Mouse (Mus musculus) liver, embryonic 12.5 days (tissue): ENCODE data around the gene S100a11. TPM values are rescaled to one million over a fixed set of nuclear protein-coding genes. Genes with fewer than 3 reads are reported as not detected.
"Not testable (repeated sequence)": the region's sequence is repeated elsewhere in the genome, so short reads cannot be mapped to it uniquely, and the experiment has no call there.

ENCODE experiments used
- ATAC-seq: fragments of 200-750 bp; cut with Nextera tagmentation; 2 replicates; pipeline ENCODE4 v1.8.0; 2017; ENCODE audit warnings: moderate number of reproducible peaks, mild to moderate bottlenecking, moderate library complexity
- H3K27ac ChIP-seq: fragments of 300-500 bp; sonication (generic); 2 replicates; pipeline ENCODE4 v1.5.1; 2016; ENCODE audit warnings: mild to moderate bottlenecking
- H3K27me3 ChIP-seq: fragments of 300-500 bp; sonication (generic); replicated peaks from 2 replicates; pipeline ENCODE4 v1.6.1; 2016; ENCODE audit warnings: mild to moderate bottlenecking, moderate library complexity
- H3K36me3 ChIP-seq: fragments of 300-500 bp; sonication (generic); 2 replicates; pipeline ENCODE4 v1.6.1; 2016; ENCODE audit warnings: mild to moderate bottlenecking, moderate library complexity
- H3K4me1 ChIP-seq: fragments of 300-500 bp; sonication (generic); 2 replicates; pipeline ENCODE4 v1.6.1; 2016
- H3K4me2 ChIP-seq: fragments of 300-500 bp; sonication (generic); 2 replicates; pipeline ENCODE4 v1.6.1; 2016; ENCODE audit warnings: mild to moderate bottlenecking, moderate library complexity
- H3K4me3 ChIP-seq: fragments of 300-500 bp; sonication (generic); 2 replicates; pipeline ENCODE4 v1.5.1; 2016; ENCODE audit warnings: mild to moderate bottlenecking, moderate library complexity
- H3K9ac ChIP-seq: fragments of 300-500 bp; sonication (generic); 2 replicates; pipeline ENCODE4 v1.6.1; 2016; ENCODE audit warnings: mild to moderate bottlenecking, moderate library complexity
- H3K9me3 ChIP-seq: fragments of 300-500 bp; sonication (generic); replicated peaks from 2 replicates; pipeline ENCODE4 v1.6.1; 2016; ENCODE audit warnings: mild to moderate bottlenecking, moderate library complexity
- WGBS: fragments of 180-500 bp; shearing (Covaris S2); methylation state at CpG from one replicate; pipeline ENCODE4 v1.1.7; 2016; ENCODE audit not compliant: insufficient replicate concordance; 5-methylcytosine and 5-hydroxymethylcytosine counted together
- polyA plus RNA-seq: library from polyadenylated mRNA; unstranded; fragments of >200 nt; fragmentation: Nextera tagmentation; extraction: Ambion mirVana; gene quantifications from 2 replicates; pipeline ENCODE4 v1.2.1, GENCODE M21; 2016

S100a11 gene
- polyA plus RNA-seq, result 158 and 165 TPM in 2 replicates

- peak; percentile 90 for ATAC-seq
- Histone ChIP-seq H3K4me3 (peak within 1 kb of the TSS; percentile 59), H3K9me3 (no peaks in the 10 kb centered on the region), H3K4me1 (peaks cover 17% of the 10 kb centered on the region), H3K27me3 (no peaks in the 10 kb centered on the region), H3K36me3 (0 out of 2 replicates have a peak, but pooled peaks cover 4% of the 10 kb centered on the region), H3K27ac (peak within 1 kb of the TSS; percentile 58; the same call in 1 of the 2 replicates), H3K9ac (peak within 1 kb of the TSS; percentile 71), H3K4me2 (peak within 1 kb of the TSS; percentile 77)
- WGBS, result under 1% methylated on average over 38 of the region's 38 CpGs
Measured at GRCm38 (mm10) chr3:93520330-93521193, at the start of gene S100a11. TSS of gene S100a11 (plus strand) at chr3:93520488.

- Histone ChIP-seq H3K4me2 (no peak overlapping the region), H3K4me1 (no peaks in the 10 kb centered on the region), H3K4me3 (no peak overlapping the region), H3K36me3 (no peaks in the 10 kb centered on the region), H3K27me3 (no peaks in the 10 kb centered on the region), H3K9me3 (no peaks in the 10 kb centered on the region), H3K27ac (no peak overlapping the region), H3K9ac (no peak overlapping the region)
- no peak for ATAC-seq
- WGBS, result 74% methylated on average over 1 of the region's 1 CpGs
Measured at GRCm38 (mm10) chr3:93480053-93480452, 40.2 kb upstream of the S100a11 start.

GRCm38 (mm10) chr3:93481982-93482616 is 38.2 kb upstream of the S100a11 start:
- no peak for ATAC-seq
- WGBS, result 73% methylated on average over 2 of the region's 2 CpGs
- no peak overlapping the region for H3K4me2 ChIP-seq

GRCm38 (mm10) chr3:93485611-93486010 is 34.7 kb upstream of the S100a11 start:
- H3K4me1 ChIP-seq, result no peaks in the 10 kb centered on the region
- no peak overlapping the region for H3K4me2 ChIP-seq
- no peaks in the 10 kb centered on the region for H3K36me3 ChIP-seq
- no peak overlapping the region for H3K4me3 ChIP-seq
- WGBS, result 72% methylated on average over 3 of the region's 3 CpGs
- H3K27ac ChIP-seq, result no peak overlapping the region
- H3K27me3 ChIP-seq, result no peaks in the 10 kb centered on the region
- no peaks in the 10 kb centered on the region for H3K9me3 ChIP-seq
- H3K9ac ChIP-seq, result no peak overlapping the region
- ATAC-seq, result no peak

More at GRCm38 (mm10) chr3:93481982-93482616, 38.2 kb upstream of the S100a11 start:
- Histone ChIP-seq H3K4me3 (no peak overlapping the region), H3K27me3 (no peaks in the 10 kb centered on the region), H3K9me3 (no peaks in the 10 kb centered on the region), H3K4me1 (no peaks in the 10 kb centered on the region), H3K36me3 (no peaks in the 10 kb centered on the region), H3K9ac (no peak overlapping the region), H3K27ac (no peak overlapping the region)

- Histone ChIP-seq H3K27ac (no peak overlapping the region), H3K4me3 (no peak overlapping the region), H3K9ac (no peak overlapping the region), H3K9me3 (no peaks in the 10 kb centered on the region), H3K36me3 (no peaks in the 10 kb centered on the region), H3K4me1 (no peaks in the 10 kb centered on the region), H3K27me3 (no peaks in the 10 kb centered on the region), H3K4me2 (no peak overlapping the region)
- WGBS, result 76% methylated on average over 2 of the region's 2 CpGs
- ATAC-seq, result no peak
Measured at GRCm38 (mm10) chr3:93488541-93488940, 31.7 kb upstream of the S100a11 start.

- no peak overlapping the region for H3K9ac ChIP-seq
- no peaks in the 10 kb centered on the region for H3K36me3 ChIP-seq
- 59% methylated on average over 3 of the region's 3 CpGs for whole genome bisulfite sequencing
- H3K27ac ChIP-seq, result no peak overlapping the region
- H3K4me3 ChIP-seq, result no peak overlapping the region
- H3K4me1 ChIP-seq, result no peaks in the 10 kb centered on the region
- no peak for ATAC-seq
- no peaks in the 10 kb centered on the region for H3K9me3 ChIP-seq
- H3K4me2 ChIP-seq, result no peak overlapping the region
- H3K27me3 ChIP-seq, result no peaks in the 10 kb centered on the region
Measured at GRCm38 (mm10) chr3:93492176-93492575, 28.1 kb upstream of the S100a11 start.

GRCm38 (mm10) chr3:93493992-93494391 is 26.3 kb upstream of the S100a11 start:
- Histone ChIP-seq H3K4me1 (no peaks in the 10 kb centered on the region), H3K4me3 (no peak overlapping the region), H3K9me3 (no peaks in the 10 kb centered on the region), H3K4me2 (no peak overlapping the region), H3K9ac (no peak overlapping the region), H3K27me3 (no peaks in the 10 kb centered on the region), H3K27ac (no peak overlapping the region), H3K36me3 (no peaks in the 10 kb centered on the region)
- WGBS, result 3% methylated on average over 4 of the region's 4 CpGs
- peak; percentile 46 for ATAC-seq

- not testable (repeated sequence) for H3K27ac ChIP-seq, ATAC-seq
- WGBS, result 23% methylated on average over 5 of the region's 5 CpGs
Measured at GRCm38 (mm10) chr3:93494774-93495173, 25.5 kb upstream of the S100a11 start.

GRCm38 (mm10) chr3:93497131-93497530 is 23.2 kb upstream of the S100a11 start:
- H3K4me2 ChIP-seq, result no peak overlapping the region
- H3K4me1 ChIP-seq, result no peaks in the 10 kb centered on the region
- H3K27ac ChIP-seq, result no peak overlapping the region
- H3K27me3 ChIP-seq, result no peaks in the 10 kb centered on the region
- no peaks in the 10 kb centered on the region for H3K9me3 ChIP-seq
- H3K9ac ChIP-seq, result no peak overlapping the region
- no peak for ATAC-seq
- H3K36me3 ChIP-seq, result no peaks in the 10 kb centered on the region
- 70% methylated on average over 3 of the region's 3 CpGs for WGBS
- H3K4me3 ChIP-seq, result no peak overlapping the region

More at GRCm38 (mm10) chr3:93494774-93495173, 25.5 kb upstream of the S100a11 start:
- not testable (repeated sequence) for H3K4me3 ChIP-seq, H3K4me1 ChIP-seq, H3K9me3 ChIP-seq, H3K27me3 ChIP-seq, H3K36me3 ChIP-seq, H3K9ac ChIP-seq, H3K4me2 ChIP-seq

- no peaks in the 10 kb centered on the region for H3K36me3 ChIP-seq
- no peaks in the 10 kb centered on the region for H3K27me3 ChIP-seq
- H3K9ac ChIP-seq, result no peak overlapping the region
- no peak overlapping the region for H3K27ac ChIP-seq
- ATAC-seq, result no peak
- H3K4me3 ChIP-seq, result no peak overlapping the region
- H3K4me1 ChIP-seq, result no peaks in the 10 kb centered on the region
- H3K9me3 ChIP-seq, result no peaks in the 10 kb centered on the region
- no peak overlapping the region for H3K4me2 ChIP-seq
Measured at GRCm38 (mm10) chr3:93499129-93499528, 21.2 kb upstream of the S100a11 start.

GRCm38 (mm10) chr3:93504536-93505189 is 15.6 kb upstream of the S100a11 start:
- no peak for ATAC-seq
- Histone ChIP-seq H3K27ac (no peak overlapping the region), H3K4me3 (no peak overlapping the region), H3K27me3 (no peaks in the 10 kb centered on the region), H3K4me2 (no peak overlapping the region), H3K36me3 (no peaks in the 10 kb centered on the region), H3K4me1 (no peaks in the 10 kb centered on the region), H3K9ac (no peak overlapping the region), H3K9me3 (no peaks in the 10 kb centered on the region)
- WGBS, result 66% methylated on average over 7 of the region's 7 CpGs
